Mouse (Mus musculus) heart, postnatal 36 days (tissue): ENCODE measurements around the gene Zfp646. TPM values are rescaled to one million over a fixed set of nuclear protein-coding genes. Genes with fewer than 3 reads are reported as not detected.
"Not testable (repeated sequence)": the region's sequence is repeated elsewhere in the genome, so short reads cannot be mapped to it uniquely, and the experiment has no call there.

Experiments
- DNase-seq, 2 experiments: peaks; one replicate each; pipeline ENCODE4 v3.0.0; 2021 to 2022
- intact Hi-C: fragments of 180-260 bp; cut with DNase I; formaldehyde crosslinking; loops from one replicate; pipeline ENCODE4 v1.15.1; 2025
- total RNA-seq, 2 experiments: library from RNA; stranded (reverse); gene quantifications; 2 replicates each; pipeline ENCODE4 v1.2.3; 2021

The Zfp646 gene
- total RNA-seq, result 10 to 100 TPM; 17.2 to 19.3 TPM

GRCm38 (mm10) chr7:127876041-127876466 is at the start of gene Zfp646:
Gene Zfp646 (plus strand): TSS chr7:127876221.
- intact Hi-C loops, result loop anchor here (5.0 kb wide), 1 partner anchor 99 kb away; the partner anchor contains the start of gene Setd1a

GRCm38 (mm10) chr7:127835550-127835949 is 40.5 kb upstream of the Zfp646 start:
- intact Hi-C loops, result no loop called here
- DNase-seq, result no peak

More at GRCm38 (mm10) chr7:127876041-127876466, at the start of gene Zfp646:
- peak; percentile 74 to 85 for DNase-seq

DNA sequence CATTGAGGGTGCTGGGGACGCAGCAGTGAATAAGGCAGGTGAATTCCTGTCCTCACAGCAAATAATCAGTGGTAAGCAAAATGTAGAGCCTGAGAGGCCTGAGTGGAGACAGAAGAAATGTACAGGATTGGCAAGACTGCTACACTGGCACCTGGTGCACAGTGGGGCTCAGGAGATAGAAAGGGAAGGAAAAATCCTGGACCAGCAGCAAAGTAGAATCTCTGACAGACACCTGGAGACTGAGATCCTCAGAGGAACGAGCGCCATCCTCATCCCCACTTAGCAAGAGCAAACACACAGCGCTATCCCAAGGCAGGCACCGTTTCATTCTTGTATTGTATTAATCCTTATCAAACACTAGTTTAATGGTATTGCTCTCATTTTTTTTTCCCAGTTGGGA is 38.5 kb upstream of the Zfp646 start:
- no peak for DNase-seq
- intact Hi-C loops, result no loop called here

DNA sequence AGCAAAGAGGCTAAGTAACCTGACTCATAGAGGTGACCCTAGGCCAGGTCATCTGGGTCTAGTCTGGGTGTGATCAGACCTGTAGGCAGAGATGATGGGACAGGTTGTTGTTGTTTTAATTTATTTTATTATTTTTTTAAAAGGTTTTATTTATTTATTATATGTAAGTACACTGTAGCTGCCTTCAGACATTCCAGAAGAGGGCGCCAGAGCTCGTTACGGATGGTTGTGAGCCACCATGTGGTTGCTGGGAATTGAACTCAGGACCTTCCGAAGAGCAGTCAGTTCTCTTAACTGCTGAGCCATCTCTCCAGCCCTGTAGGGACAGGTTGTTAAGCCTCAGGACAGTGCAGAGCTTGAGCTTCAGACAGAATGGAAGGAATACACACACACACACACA is 38.1 kb upstream of the Zfp646 start:
- intact Hi-C loops, DNase-seq: not testable (repeated sequence)

DNA sequence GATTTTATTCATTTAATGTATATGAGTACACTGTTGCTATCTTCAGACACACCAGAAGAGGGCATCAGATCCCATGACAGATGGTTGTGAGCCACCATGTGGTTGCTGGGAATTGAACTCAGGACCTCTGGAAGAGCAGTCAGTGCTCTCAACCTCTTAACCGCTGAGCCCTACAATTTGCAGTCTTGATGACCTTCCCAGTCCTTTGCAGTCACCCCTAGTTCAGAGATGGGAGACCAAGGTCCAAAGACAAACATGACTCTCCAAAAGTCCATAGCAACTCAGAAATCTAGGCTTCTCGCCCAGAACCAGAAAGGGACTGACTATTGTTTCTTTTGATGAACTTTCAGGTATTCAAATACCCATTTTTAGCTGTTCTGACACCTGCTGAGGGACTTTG is 36.0 kb upstream of the Zfp646 start:
- intact Hi-C loops, result loop anchor here (2.0 kb wide), 1 partner anchor 25 kb away; no protein-coding TSS in a partner anchor
- not testable (repeated sequence) for DNase-seq

DNA sequence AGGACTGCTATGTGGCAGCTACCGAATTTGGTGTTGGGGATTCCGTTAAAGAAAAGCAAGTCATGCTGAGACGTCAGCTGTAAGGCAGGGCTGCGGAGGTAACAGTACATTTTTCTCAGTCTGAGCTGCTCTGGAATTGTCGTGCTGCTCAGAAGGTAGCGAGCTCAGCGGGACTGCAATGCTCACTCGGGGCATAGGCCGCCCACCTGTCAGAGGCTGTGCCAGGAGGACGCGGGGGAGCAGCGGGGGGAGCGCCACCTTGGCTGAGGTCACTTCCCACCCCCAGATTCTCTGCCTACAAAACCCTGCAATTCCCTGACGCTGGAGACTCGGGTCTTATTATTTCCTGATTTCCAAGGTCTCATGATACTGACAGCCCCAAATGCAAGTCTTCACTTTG is 35.1 kb upstream of the Zfp646 start:
- DNase-seq, result no peak

GRCm38 (mm10) chr7:127841340-127842000 is 34.6 kb upstream of the Zfp646 start:
- DNase-seq, result peak; percentile 91 to 94
- intact Hi-C loops, result loop anchor here (1.0 to 2.0 kb wide), 3 partner anchors 27 to 41 kb away; partner anchors contain the start of gene Hsd3b7

More for the DNA sequence above, 35.1 kb upstream of the Zfp646 start:
- intact Hi-C loops, result loop anchor here (1.0 to 2.0 kb wide), 3 partner anchors 26 to 41 kb away; partner anchors contain the start of gene Hsd3b7

GRCm38 (mm10) chr7:127842001-127842718 is 33.9 kb upstream of the Zfp646 start:
- intact Hi-C loops, result loop anchor here (2.0 kb wide), 1 partner anchor 91 kb away; no protein-coding TSS in a partner anchor
- DNase-seq, result peak; percentile 74 to 79

GRCm38 (mm10) chr7:127849973-127850875 is 25.8 kb upstream of the Zfp646 start:
- intact Hi-C loops, result no loop called here
- peak in 1 of 2 experiments; percentile 15 for DNase-seq

DNA sequence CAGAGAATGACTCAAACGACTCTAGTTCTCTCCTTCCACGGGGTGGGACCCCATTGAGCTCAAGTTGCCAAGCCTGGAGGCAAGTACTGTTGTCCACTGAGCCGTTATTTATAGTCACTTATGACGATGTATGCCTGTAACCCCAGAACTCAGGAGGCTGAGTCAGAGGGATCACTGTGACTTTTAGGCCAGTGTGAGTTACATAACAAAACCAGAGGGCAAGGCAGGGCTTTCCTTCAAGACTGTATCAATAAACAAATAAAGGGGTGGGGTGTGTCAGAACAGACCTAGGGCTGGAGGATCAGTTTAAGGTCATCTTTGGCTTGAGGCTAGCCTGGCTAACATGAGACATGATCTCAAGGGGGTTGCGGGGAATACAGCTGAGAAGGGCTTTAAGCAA is 25.1 kb upstream of the Zfp646 start:
- peak in 1 of 2 experiments; percentile 19 for DNase-seq
- intact Hi-C loops, result no loop called here

DNA sequence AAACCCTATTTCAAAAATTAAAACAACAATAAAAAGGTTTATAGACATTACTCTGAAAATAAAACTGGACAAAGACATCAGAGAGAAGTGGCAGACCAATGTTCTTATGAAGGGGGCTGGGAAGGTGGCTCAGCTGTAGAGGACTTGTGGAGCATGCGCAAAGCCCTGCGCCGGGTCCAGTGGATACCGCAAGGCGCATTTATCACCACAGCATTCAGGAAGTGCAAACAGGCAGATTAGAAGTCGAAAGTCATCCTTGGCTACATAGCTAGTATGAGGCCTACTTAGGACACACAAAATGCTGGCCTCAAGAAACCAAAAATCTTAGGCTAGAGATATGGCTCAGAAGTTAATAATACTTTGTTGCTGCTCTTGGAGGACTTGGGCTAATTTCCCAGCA is 17.8 kb upstream of the Zfp646 start:
- DNase-seq, result no peak
- intact Hi-C loops, result no loop called here

GRCm38 (mm10) chr7:127866434-127866833 is 9.6 kb upstream of the Zfp646 start:
- intact Hi-C loops, result no loop called here
- no peak for DNase-seq

- no peak for DNase-seq
- intact Hi-C loops, result no loop called here
Observed at GRCm38 (mm10) chr7:127867641-127868040, 8.4 kb upstream of the Zfp646 start.

DNA sequence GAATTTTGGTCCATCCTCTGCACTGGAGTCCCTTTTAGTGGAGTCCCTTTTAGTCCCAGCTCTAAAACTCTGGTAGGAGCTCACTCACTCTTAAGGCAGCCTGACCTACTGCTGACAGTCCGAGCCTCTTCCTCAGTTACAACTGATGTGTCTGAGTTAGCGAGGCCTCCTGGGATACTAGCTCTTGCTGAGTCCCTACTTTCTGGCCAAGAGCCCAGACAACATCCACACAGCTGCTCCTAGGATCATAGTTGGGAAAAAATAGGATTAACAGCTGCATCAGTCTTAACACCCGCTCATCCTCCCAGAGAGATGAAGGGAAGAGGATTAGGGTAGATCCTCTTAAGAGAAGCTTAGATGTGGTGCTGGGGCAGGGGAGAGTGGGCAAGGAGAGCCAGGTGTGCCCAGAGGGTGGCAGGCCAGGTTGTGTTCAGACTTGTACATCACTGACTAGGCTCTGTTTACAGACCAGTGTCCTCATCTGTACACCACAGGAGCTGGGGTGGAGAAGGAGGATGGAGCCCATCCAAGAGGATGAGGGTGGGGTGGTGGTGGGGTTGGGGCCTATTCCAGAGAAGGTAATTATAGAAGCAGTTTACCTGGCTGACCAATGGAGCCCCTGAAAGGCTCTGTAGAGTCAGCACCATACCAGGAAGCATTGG is 6.7 kb upstream of the Zfp646 start:
- intact Hi-C loops, result no loop called here
- no peak for DNase-seq

GRCm38 (mm10) chr7:127870136-127870821 is 5.7 kb upstream of the Zfp646 start:
- DNase-seq, result no peak
- intact Hi-C loops, result no loop called here

DNA sequence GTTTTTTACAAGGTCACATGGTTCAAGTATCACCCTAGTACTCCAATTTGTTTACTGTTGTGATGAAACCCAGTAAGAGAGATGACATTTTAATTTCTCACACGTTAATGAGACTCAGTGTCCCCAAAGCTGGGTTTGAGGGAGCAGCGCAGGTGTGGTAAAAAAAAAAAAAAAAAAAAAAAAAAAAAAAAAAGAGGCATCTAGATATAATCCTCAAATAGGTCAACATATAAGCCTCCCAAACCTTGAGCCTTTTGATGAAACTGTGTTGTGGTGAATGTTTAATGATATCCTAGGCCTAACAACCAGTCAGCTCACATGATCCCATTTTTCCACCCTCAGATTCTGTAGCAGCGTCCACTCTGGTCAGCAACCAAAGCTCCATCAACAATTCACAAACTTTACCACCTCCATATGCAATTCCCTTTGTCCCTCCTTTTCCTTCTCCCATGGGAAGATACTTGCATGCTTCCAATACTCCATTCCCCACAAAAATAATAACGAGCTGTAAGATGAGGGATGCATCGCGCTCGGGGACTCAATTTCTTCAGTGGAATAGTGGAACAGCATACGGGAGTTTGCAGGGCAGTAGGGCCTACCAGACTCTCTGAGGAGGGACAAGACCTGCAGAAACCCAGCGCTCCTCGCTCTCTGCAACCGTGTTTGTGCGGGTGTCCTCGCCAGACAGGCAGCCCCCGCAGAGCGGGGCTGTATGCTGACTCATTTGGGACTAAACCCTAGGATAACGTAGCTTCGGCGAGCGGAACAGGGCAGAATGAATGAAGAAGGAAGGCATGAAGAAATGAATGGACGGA is 1.0 kb upstream of the Zfp646 start:
- intact Hi-C loops, result loop anchor here (1.0 to 5.0 kb wide), 3 partner anchors 34 to 98 kb away; partner anchors contain the start of genes Hsd3b7 and Setd1a
- no peak for DNase-seq

DNA sequence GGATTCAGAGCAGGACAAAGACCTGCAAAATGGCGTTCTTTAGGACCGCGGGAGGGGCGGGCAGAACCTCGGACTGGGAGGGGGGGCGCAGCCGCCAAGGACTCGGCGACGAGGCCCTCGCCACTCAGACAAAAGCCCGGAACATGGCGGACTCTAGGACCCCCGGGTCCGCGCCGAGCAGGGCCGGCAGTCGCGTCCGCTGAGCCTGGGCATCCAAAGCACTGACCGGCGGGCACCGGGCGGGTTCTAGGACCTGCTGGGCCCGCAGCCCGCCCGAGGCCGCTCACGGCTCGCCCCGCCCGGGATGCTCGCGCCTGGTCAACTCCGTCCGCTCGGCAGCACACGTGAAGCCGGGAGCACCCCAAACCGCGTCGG is 407 bp upstream of the Zfp646 start:
- intact Hi-C loops, result loop anchor here (1.0 to 5.0 kb wide), 3 partner anchors 34 to 98 kb away; partner anchors contain the start of genes Hsd3b7 and Setd1a
- peak; percentile 91 to 92 for DNase-seq
